Mouse (Mus musculus): Measurements from ENCODE around the gene Kif1c.
A peak's percentile ranks its signal among the peaks of the same experiment; 100 is the strongest.

The Kif1c gene

GRCm38 (mm10) chr11:70697376-70697775, 3.0 kb upstream of the Kif1c start:
- DNase-seq (ENCODE audit: low read depth, low spot score): no peak

- no peak for DNase-seq (ENCODE audit: low read depth, low spot score)
Observed at GRCm38 (mm10) chr11:70699051-70699450, 1.3 kb upstream of the Kif1c start.

DNA sequence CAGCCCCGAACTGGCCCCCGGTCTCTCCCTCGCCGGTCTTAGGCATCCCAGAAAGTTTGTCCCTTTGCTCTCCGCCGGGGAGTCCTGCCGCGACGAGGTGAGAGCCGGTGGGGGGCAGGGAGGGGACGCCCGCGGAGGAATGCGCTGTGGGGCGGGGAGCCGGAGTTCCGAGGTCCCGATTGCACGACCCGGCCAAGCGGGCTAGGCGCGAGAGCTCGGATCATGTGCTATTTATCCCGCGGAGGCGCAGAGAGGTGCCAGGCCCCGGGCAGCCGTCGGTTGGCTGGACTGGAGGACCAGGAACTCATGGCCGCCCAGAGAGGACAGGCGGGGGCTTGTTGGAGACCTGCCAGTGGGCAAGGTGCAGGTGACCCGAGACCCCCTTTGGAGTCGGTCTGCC, 265 bp downstream of the Kif1c start:
- no peak for DNase-seq (ENCODE audit: low read depth, low spot score)

- no peak for DNase-seq (ENCODE audit: low read depth, low spot score)
Observed at GRCm38 (mm10) chr11:70701221-70701955, 1.0 kb downstream of the Kif1c start.

DNA sequence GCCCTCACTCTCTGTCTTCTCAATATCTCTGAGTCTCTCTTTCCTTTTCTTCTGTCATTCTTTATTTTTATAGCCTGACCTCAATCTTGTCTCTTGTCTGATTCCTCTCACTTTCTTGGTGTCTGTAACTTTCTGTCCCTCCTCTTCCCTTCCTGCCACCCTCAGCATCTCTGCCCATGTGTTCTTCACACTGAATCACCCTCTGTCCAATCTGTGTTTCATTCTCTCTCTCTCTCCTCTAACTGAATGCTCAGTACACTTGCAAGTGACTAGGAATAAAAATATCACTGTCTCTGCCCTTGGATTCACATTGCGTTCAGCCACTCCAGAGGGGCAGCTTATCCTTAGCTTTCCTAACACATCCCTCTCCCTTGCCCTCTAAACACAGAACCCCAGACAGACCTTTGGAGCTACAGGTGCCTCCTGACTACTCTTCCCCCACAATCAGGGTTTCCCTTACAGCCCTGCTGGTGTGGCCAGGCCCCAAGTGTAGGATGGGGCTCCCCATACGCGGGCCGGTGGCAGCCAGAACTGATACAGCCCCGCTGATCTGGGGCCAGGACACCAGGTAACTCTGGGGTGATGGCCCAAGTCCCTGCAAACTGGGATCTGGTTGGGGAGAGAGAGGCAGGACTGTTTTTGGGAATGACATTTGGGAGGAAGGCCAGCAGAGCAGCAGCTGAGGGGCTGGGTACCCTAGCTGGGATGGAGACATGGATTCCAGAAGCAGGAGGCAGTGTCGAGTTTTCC, 1.8 kb downstream of the Kif1c start:
- peak; percentile 36 for DNase-seq (ENCODE audit: low read depth, low spot score)

- no peak for DNase-seq (ENCODE audit: low read depth, low spot score)
Observed at GRCm38 (mm10) chr11:70702781-70703180, 2.4 kb downstream of the Kif1c start.

GRCm38 (mm10) chr11:70706127-70706526, 5.8 kb downstream of the Kif1c start:
- no peak for DNase-seq (ENCODE audit: low read depth, low spot score)

- no peak for DNase-seq (ENCODE audit: low read depth, low spot score)
Observed at GRCm38 (mm10) chr11:70711026-70711425, 10.7 kb downstream of the Kif1c start.

DNA sequence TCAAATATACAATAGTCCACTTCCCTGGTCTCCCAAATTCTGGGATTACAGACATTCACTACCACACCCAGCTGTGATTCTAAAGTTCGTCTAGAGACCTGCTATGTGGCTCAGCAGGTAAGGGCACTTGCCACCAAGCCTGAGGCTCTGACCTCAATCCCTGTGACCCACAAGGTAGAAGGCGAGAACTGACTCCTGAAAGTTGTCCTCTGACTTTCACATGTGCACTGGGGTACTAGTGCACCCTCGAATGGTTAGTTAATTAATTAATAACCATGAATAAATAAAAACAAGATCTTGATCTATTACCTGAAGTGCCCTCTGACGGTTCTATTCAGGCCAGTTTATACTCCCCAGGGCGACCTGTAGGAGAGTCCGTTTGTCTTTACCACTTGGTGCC, 12.9 kb downstream of the Kif1c start:
- DNase-seq (ENCODE audit: low read depth, low spot score): no peak

GRCm38 (mm10) chr11:70715832-70716231, 15.5 kb downstream of the Kif1c start:
- DNase-seq (ENCODE audit: low read depth, low spot score): no peak

DNA sequence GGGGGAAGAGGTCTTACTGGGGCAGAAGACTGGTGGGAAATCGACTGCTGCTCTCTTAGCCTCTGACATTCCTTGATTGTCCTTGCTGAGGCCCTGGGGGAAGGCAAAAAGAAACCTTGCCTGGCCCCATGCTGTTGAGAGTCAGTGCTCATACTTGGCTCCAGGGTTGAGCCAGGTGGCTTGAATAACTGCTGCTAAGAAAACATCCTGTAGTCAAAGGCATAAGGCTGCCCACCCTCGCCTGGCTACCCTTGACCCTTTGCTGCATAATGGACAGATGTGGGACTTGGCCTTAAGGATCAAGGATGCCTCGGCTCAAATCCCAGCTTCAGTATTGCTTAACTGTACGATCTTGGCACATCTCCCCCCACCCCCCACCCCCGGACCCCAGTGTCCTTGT, 18.1 kb downstream of the Kif1c start:
- no peak for DNase-seq (ENCODE audit: low read depth, low spot score)

DNA sequence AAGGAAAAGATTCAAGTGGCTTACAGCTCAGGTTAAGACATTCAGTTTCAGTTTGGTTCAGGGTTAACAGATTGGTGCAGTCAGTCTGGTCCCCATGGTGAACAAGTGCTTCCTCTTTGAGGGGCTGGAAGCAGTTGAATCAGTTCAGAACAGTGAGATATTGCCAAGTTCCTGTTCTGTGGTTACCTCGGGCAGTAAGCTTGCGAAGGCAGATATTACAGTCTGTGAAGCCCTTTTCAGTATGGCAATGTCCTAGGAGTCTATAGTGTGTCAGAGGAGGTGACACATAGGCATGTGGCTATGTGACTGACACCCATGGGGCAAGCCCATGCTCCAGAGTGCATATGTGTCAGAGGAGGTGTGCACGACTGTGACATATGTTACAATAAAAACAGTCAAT, 20.2 kb downstream of the Kif1c start:
- no peak for DNase-seq (ENCODE audit: low read depth, low spot score)

DNA sequence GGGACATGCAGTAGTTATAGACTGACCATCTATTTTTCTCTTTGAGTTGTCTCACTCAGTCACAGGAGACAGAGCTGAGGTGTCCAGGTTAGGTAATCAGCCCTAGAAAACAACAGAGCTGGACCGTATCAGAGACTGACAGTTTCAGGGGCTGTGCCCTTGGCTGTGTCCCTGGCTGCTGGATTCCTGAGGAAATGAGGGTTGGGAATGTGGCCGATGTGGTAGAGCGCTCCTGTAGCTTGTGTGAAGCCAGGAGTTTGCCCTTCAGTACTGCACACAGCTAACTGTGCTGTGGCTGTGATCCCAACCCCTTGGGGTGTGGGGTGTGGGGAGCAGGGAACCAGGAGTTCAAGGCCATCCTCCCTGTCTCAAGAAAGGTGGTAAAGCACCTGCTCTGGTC, 20.7 kb downstream of the Kif1c start:
- no peak for DNase-seq (ENCODE audit: low read depth, low spot score)

DNA sequence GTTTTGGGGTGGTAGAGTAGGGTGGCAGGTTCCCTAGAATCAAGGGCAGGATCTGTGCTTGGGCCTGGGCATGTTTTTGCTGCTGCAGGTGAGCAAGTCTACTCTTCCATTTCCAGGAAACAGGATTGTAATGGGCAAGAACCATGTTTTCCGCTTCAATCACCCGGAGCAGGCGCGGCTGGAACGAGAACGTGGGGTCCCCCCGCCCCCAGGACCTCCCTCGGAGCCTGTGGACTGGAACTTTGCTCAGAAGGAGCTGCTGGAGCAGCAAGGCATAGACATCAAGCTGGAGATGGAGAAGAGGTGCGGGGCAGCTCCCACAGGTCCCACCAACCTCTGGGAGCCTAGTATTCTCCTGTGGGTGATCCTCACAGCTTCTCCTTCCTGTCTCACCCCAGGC, 24.4 kb downstream of the Kif1c start:
- no peak for DNase-seq (ENCODE audit: low read depth, low spot score)

GRCm38 (mm10) chr11:70726585-70726984, 26.2 kb downstream of the Kif1c start:
- DNase-seq (ENCODE audit: low read depth, low spot score): no peak

GRCm38 (mm10) chr11:70727385-70727784, 27.0 kb downstream of the Kif1c start:
- no peak for DNase-seq (ENCODE audit: low read depth, low spot score)

- DNase-seq (ENCODE audit: low read depth, low spot score): no peak
Observed at GRCm38 (mm10) chr11:70730427-70731038, 30.2 kb downstream of the Kif1c start.

- no peak for DNase-seq (ENCODE audit: low read depth, low spot score)
Observed at GRCm38 (mm10) chr11:70731178-70731577, 30.8 kb downstream of the Kif1c start.

GRCm38 (mm10) chr11:70733256-70733655, 32.9 kb downstream of the Kif1c start:
- no peak for DNase-seq (ENCODE audit: low read depth, low spot score)

GRCm38 (mm10) chr11:70737749-70738148, 37.4 kb downstream of the Kif1c start:
- no peak for DNase-seq (ENCODE audit: low read depth, low spot score)

- no peak for DNase-seq (ENCODE audit: low read depth, low spot score)
Observed at GRCm38 (mm10) chr11:70741603-70742002, 41.3 kb downstream of the Kif1c start.

GRCm38 (mm10) chr11:70742117-70742516, 41.8 kb downstream of the Kif1c start:
- DNase-seq (ENCODE audit: low read depth, low spot score): no peak

All from telencephalon, adult 2 months (tissue).